ENCODE assay signal across 13 mouse cellular contexts in genomic region chr4:63782970-63783613, GRCm38 (mm10). TPM values are rescaled to one million over a fixed set of nuclear protein-coding genes. Genes with fewer than 3 reads are reported as not detected.
DNase-seq lines count a peak whose midpoint lies in the region; ATAC-seq lines count a peak whose summit lies in the region.
"Had no signal": no experiment of that assay in that cellular context is flagged by ENCODE, and none has a peak within 500 bp of the region (broad histone marks: within the 10 kb centered on the region; RNA-seq: fewer than 3 reads in every experiment).

No protein-coding gene starts in this region.

- no peaks in the 10 kb centered on the region for H3K36me3 ChIP-seq in lung, embryonic 15.5 days
- no peaks in the 10 kb centered on the region for H3K36me3 ChIP-seq in forebrain, embryonic 16.5 days (ENCODE audit: control insufficient read depth, insufficient read depth)
- H3K36me3 ChIP-seq: hindbrain, embryonic 15.5 days had no signal

- H3K4me2 ChIP-seq in lung, embryonic 15.5 days: no peak overlapping the region
- H3K4me2 ChIP-seq in forebrain, embryonic 16.5 days (ENCODE audit: low read length): no peak overlapping the region
- H3K4me2 ChIP-seq: hindbrain, embryonic 15.5 days had no signal

- H3K4me3 ChIP-seq in lung, embryonic 15.5 days: no peak overlapping the region
- no peak overlapping the region for H3K4me3 ChIP-seq in forebrain, embryonic 16.5 days (replicated peaks; ENCODE audit: low read length)
- H3K4me3 ChIP-seq: hindbrain, embryonic 15.5 days had no signal

- DNase-seq in frontal cortex, adult 2 months (ENCODE audit: extremely low spot score in 1 of 2, low spot score in 1 of 2): no peak
- DNase-seq in lung, postnatal 36 days: no peak
- DNase-seq in kidney, postnatal 36 days: peak; percentile 8 to 20
- no peak for DNase-seq in adrenal gland, adult 8-10 months
- no peak for DNase-seq in right cerebral cortex, adult 18-20 months
- DNase-seq: lung, adult 2 months; right cerebral cortex, postnatal 14 days had no signal

- H3K27ac ChIP-seq in lung, embryonic 15.5 days: 0 out of 2 replicates have a peak overlapping the region, but pooled peaks have one; percentile 0
- no peak overlapping the region for H3K27ac ChIP-seq in forebrain, embryonic 16.5 days (ENCODE audit: low read length)
- H3K27ac ChIP-seq: hindbrain, embryonic 15.5 days had no signal

- WGBS in lung, embryonic 15.5 days: 67% methylated on average over 7 of the region's 7 CpGs
- WGBS in forebrain, embryonic 16.5 days: 64% methylated on average over 7 of the region's 7 CpGs

- H3K9ac ChIP-seq in lung, embryonic 15.5 days: no peak overlapping the region
- H3K9ac ChIP-seq in forebrain, embryonic 16.5 days (replicated peaks; ENCODE audit: low read depth, low read length): no peak overlapping the region
- H3K9ac ChIP-seq: hindbrain, embryonic 15.5 days had no signal

- no peaks in the 10 kb centered on the region for H3K27me3 ChIP-seq in lung, embryonic 15.5 days
- H3K27me3 ChIP-seq in forebrain, embryonic 16.5 days (replicated peaks; ENCODE audit: control insufficient read depth, insufficient read depth, low read length): no peaks in the 10 kb centered on the region
- H3K27me3 ChIP-seq: hindbrain, embryonic 15.5 days had no signal

- 0 out of 2 replicates have a peak, but pooled peaks have one; percentile 50 for ATAC-seq in frontal cortex, adult (ENCODE audit: low TSS enrichment)
- no peak for ATAC-seq in lung, embryonic 15.5 days (ENCODE audit: borderline replicate concordance, extremely low read depth, low FRiP score, low TSS enrichment)
- peak; percentile 43; the same call in 1 of the 2 replicates for ATAC-seq in forebrain, embryonic 16.5 days

- no peaks in the 10 kb centered on the region for H3K9me3 ChIP-seq in lung, embryonic 15.5 days
- no peaks in the 10 kb centered on the region for H3K9me3 ChIP-seq in forebrain, embryonic 16.5 days (ENCODE audit: control insufficient read depth, low read length)
- H3K9me3 ChIP-seq: hindbrain, embryonic 15.5 days had no signal

- 0 out of 2 replicates have a peak, but pooled peaks cover 9% of the 10 kb centered on the region for H3K4me1 ChIP-seq in lung, embryonic 15.5 days
- H3K4me1 ChIP-seq in forebrain, embryonic 16.5 days (replicated peaks; ENCODE audit: control insufficient read depth, insufficient read depth, low read length): no peaks in the 10 kb centered on the region
- H3K4me1 ChIP-seq: hindbrain, embryonic 15.5 days had no signal

RNA-seq across cellular contexts. Expression of gene Tnfsf15, which starts 38.2 kb away (rescaled TPM):
- polyA plus RNA-seq in frontal cortex, adult 2 months (2012; rRNA removed): 0.02 TPM in 1 of 2 replicates, not detected in the other
- 0.14 and 0.27 TPM in 2 replicates for polyA plus RNA-seq in lung, embryonic 15.5 days (2015; fragmentation: Nextera tagmentation; extraction: Ambion mirVana)
- not detected in 2 replicates for polyA plus RNA-seq in forebrain, embryonic 16.5 days (2015; fragmentation: Nextera tagmentation; extraction: Ambion mirVana)
- total RNA-seq in adrenal gland, adult 8-10 months (2022): under 1 TPM; 0.34 to 0.83 (median 0.36) TPM
- total RNA-seq: gastrocnemius, adult 18-20 months had no signal
- polyA plus RNA-seq: neural tube, embryonic 11.5 days had no signal

Comparison
In these comparisons a context has a peak if more than half of its experiments do, and no peak if none do; other contexts are left out.
1. DNase-seq: peak in kidney, postnatal 36 days (2 of 2); none in frontal cortex, adult 2 months (0 of 2), lung, postnatal 36 days (single experiment), adrenal gland, adult 8-10 months (single experiment) and right cerebral cortex, adult 18-20 months (single experiment).